Mouse (Mus musculus) brain, embryonic 18.5 days (tissue): Measurements from ENCODE around the gene Ubn2.
"Not testable (repeated sequence)": the region's sequence is repeated elsewhere in the genome, so short reads cannot be mapped to it uniquely, and the experiment has no call there.

Source experiments
- DNase-seq: peaks from one replicate; pipeline ENCODE4 v3.0.0-alpha.2; 2012; ENCODE audit warnings: low read depth, low spot score

Ubn2 gene

GRCm38 (mm10) chr6:38433261-38434033 is at the start of gene Ubn2:
Ubn2 (plus strand) TSS chr6:38433950.
- DNase-seq, result peak; percentile 99

GRCm38 (mm10) chr6:38389671-38390070 is 44.1 kb upstream of the Ubn2 start:
- peak; percentile 4 for DNase-seq

- not testable (repeated sequence) for DNase-seq
These were observed 1.3 kb upstream of the Ubn2 start for GRCm38 (mm10) chr6:38432457-38432856.

GRCm38 (mm10) chr6:38434055-38435023 is 589 bp downstream of the Ubn2 start:
- no peak for DNase-seq

GRCm38 (mm10) chr6:38443842-38444241 is 10.1 kb downstream of the Ubn2 start:
- no peak for DNase-seq

- no peak for DNase-seq
These were observed 14.5 kb downstream of the Ubn2 start for GRCm38 (mm10) chr6:38448295-38448694.

GRCm38 (mm10) chr6:38453049-38453448 is 19.3 kb downstream of the Ubn2 start:
- peak; percentile 39 for DNase-seq

- DNase-seq, result not testable (repeated sequence)
These were observed 22.7 kb downstream of the Ubn2 start for GRCm38 (mm10) chr6:38456425-38456824.

- no peak for DNase-seq
These were observed 24.3 kb downstream of the Ubn2 start for GRCm38 (mm10) chr6:38458075-38458474.

- no peak for DNase-seq
These were observed 35.8 kb downstream of the Ubn2 start for GRCm38 (mm10) chr6:38469591-38469990.

- no peak for DNase-seq
These were observed 48.1 kb downstream of the Ubn2 start for GRCm38 (mm10) chr6:38481694-38482371.

- no peak for DNase-seq
These were observed 58.8 kb downstream of the Ubn2 start for GRCm38 (mm10) chr6:38492550-38492949.

GRCm38 (mm10) chr6:38495641-38496040 is 61.9 kb downstream of the Ubn2 start:
- DNase-seq, result no peak

- no peak for DNase-seq
These were observed 78.3 kb downstream of the Ubn2 start for GRCm38 (mm10) chr6:38512096-38512495.

- DNase-seq, result no peak
These were observed 79.1 kb downstream of the Ubn2 start for GRCm38 (mm10) chr6:38512830-38513229.

GRCm38 (mm10) chr6:38515201-38515600 is 81.5 kb downstream of the Ubn2 start:
- no peak for DNase-seq

GRCm38 (mm10) chr6:38523851-38524250 is 90.1 kb downstream of the Ubn2 start:
- DNase-seq, result no peak

GRCm38 (mm10) chr6:38531211-38531820 is 97.6 kb downstream of the Ubn2 start:
- DNase-seq, result no peak

- DNase-seq, result no peak
These were observed 99.0 kb downstream of the Ubn2 start for GRCm38 (mm10) chr6:38532500-38533420.
